Mouse (Mus musculus) spleen, adult 2 months (tissue): ENCODE results near the gene Osgepl1. TPM values are rescaled to one million over a fixed set of nuclear protein-coding genes. Genes with fewer than 3 reads are reported as not detected.
"Not testable (repeated sequence)": the region's sequence is repeated elsewhere in the genome, so short reads cannot be mapped to it uniquely, and the experiment has no call there.

Source experiments
- DNase-seq, 2 experiments: peaks; one replicate each; pipeline versions ENCODE4 v3.0.0 to v3.0.0-alpha.2; 2012 to 2021; ENCODE audit warnings: low spot score in 2 of 2, low read depth in 1 of 2
- H3K27ac ChIP-seq: fragments of 200-500 bp; 2 replicates; pipeline ENCODE4 v1.5.1; 2012; ENCODE audit warnings: low read length, inconsistent platforms; ENCODE audit not compliant: insufficient read depth
- H3K27me3 ChIP-seq: fragments of 200-500 bp; 2 replicates; pipeline ENCODE4 v1.6.1; 2012; ENCODE audit warnings: mild to moderate bottlenecking, moderate library complexity, low read length, inconsistent platforms; ENCODE audit not compliant: control insufficient read depth, insufficient read depth
- H3K36me3 ChIP-seq: fragments of 200-500 bp; 2 replicates; pipeline ENCODE4 v1.6.1; 2012; ENCODE audit warnings: mild to moderate bottlenecking, low read length, inconsistent platforms; ENCODE audit not compliant: control insufficient read depth, insufficient read depth
- H3K4me1 ChIP-seq: fragments of 200-500 bp; 2 replicates; pipeline ENCODE4 v1.6.1; 2011; ENCODE audit warnings: inconsistent platforms; ENCODE audit not compliant: control insufficient read depth, insufficient read depth, insufficient read length
- H3K4me3 ChIP-seq: fragments of 200-500 bp; 2 replicates; pipeline ENCODE4 v1.5.1; 2011; ENCODE audit warnings: mild to moderate bottlenecking, inconsistent platforms; ENCODE audit not compliant: insufficient read depth, insufficient read length; ENCODE audit errors: extremely low read depth
- CTCF ChIP-seq: fragments of 200-500 bp; IDR thresholded peaks from 2 replicates; pipeline ENCODE4 v1.5.1; 2011; ENCODE audit warnings: mild to moderate bottlenecking, inconsistent platforms; ENCODE audit not compliant: insufficient read depth, insufficient read length, insufficient replicate concordance; ENCODE audit errors: extremely low read depth
- POLR2A ChIP-seq: fragments of 200-500 bp; IDR thresholded peaks from 2 replicates; pipeline ENCODE4 v1.6.1; 2011; ENCODE audit warnings: low read depth, low read length, inconsistent platforms
- WGBS: fragments of 180-500 bp; shearing (Covaris S2); methylation state at CpG from one replicate; pipeline ENCODE4 v1.1.7; 2018; 5-methylcytosine and 5-hydroxymethylcytosine counted together
- polyA plus RNA-seq: library from polyadenylated mRNA; depleted of rRNA; stranded (reverse); fragments of >200 nt; gene quantifications from 2 replicates; pipeline ENCODE4 v1.2.3, GENCODE M21; 2012; rRNA removed

Osgepl1 gene
- 1.6 and 1.8 TPM in 2 replicates for polyA plus RNA-seq

DNA sequence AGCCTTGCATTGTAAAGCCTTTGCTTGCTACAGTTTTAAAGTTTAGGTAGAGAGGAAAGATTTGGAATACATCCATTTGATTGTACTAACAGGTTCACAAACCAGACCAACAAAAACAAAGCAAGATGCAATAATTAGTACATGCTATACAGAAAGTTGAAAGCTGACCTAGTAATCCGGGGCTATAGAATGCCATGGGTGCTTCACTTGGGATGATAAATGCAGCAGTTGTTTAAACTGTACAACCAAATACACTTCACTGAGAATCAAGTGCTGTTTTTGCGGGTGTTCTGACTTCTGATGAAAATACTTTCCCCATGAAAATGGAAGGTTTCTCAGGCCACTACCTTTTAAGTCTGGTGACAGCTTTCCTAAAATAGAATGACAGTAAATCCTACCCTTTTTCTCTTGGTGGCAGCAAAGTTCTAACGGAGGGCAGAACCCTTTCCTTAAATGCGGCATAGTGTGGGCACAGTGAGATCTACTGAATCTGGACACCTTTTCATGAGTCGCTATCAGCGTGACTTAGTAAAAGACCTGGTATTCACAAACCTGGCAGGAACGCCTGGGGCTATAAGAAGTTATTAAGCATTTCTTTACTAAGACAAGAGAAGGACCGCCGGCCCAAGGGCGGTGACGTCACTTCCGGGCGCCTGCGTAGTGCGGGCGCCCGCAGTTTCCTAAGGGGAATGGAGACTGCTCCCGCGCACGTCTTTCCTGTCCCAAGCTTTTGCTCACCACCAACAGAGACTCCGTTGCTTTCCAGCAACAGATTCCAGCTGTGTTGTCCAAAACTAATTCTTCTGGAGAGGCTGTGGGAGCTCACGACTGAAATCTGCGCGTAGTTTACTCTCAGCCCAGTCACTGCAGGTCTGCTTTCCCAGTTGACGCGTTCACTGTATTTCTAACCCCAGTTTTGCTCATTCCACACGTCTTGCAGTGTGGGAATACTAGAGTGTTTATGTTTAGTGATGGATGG, at the start of gene Osgepl1:
Osgepl1 (plus strand) TSS at position 636 of the 979 bp plus-strand sequence.
- peaks cover 3% of the 10 kb centered on the region for H3K36me3 ChIP-seq
- 2% methylated on average over 27 of the region's 27 CpGs for WGBS
- no peaks in the 10 kb centered on the region for H3K27me3 ChIP-seq
- H3K4me3 ChIP-seq: peak within 1 kb of the TSS; percentile 84
- peak within 1 kb of the TSS; percentile 74 for H3K27ac ChIP-seq
- TF ChIP-seq CTCF (no peak), POLR2A (peak; percentile 50)
- DNase-seq: peak; percentile 59 to 76
- no peaks in the 10 kb centered on the region for H3K4me1 ChIP-seq

DNA sequence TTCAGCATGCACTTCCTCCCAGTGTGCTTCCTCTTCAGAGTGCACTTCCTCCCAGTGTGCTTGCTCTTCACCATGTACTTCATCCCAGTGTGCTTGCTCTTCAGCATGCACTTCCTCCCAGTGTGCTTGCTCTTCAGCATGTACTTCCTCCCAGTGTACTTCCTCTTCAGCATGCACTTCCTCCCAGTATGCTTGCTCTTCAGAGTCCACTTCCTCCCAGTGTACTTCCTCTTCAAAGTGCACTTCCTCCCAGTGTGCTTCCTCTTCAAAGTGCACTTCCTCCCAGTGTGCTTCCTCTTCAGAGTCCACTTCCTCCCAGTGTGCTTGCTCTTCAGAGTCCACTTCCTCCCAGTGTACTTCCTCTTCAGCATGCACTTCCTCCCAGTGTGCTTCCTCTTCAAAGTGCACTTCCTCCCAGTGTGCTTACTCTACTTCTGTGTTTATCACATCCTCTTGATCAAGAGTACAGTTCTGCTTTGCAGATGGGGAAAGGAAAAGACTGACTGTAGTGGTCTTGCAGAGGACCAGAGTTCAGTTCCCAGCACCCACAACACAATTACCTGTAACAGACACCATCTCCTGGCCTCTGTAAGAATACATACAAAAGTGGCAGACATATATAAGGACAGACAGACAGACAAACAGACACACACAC, 48.3 kb upstream of the Osgepl1 start:
- not testable (repeated sequence) for H3K4me3 ChIP-seq, H3K27me3 ChIP-seq, H3K36me3 ChIP-seq, H3K4me1 ChIP-seq
- peak overlapping the region; percentile 34; the same call in 1 of the 2 replicates for H3K27ac ChIP-seq
- peak in 1 of 2 experiments; percentile 11 for DNase-seq

DNA sequence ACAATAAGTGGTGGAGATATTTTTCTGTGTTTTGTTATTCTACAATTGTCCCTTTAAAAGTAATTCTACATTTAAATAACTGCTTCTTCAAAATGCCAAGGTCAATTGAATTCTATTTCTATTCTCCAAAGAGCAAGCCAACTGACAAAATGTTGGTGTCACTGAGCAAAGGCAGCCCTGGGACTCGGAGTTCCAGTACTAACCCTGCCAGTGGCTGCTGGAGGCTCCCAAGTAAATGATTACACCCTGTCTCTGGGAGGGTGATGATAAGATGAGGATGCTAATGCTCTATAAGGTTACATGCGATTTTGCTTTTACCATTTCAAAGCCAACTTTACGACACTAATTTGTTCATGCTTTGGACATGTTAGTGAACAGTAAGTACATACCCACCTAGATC, 43.5 kb upstream of the Osgepl1 start:
- WGBS: 91% methylated on average over 3 of the region's 3 CpGs
- Histone ChIP-seq H3K4me1 (no peaks in the 10 kb centered on the region), H3K27me3 (no peaks in the 10 kb centered on the region), H3K4me3 (no peak overlapping the region), H3K27ac (no peak overlapping the region), H3K36me3 (no peaks in the 10 kb centered on the region)
- no peak for DNase-seq
- TF ChIP-seq POLR2A (no peak), CTCF (no peak)

DNA sequence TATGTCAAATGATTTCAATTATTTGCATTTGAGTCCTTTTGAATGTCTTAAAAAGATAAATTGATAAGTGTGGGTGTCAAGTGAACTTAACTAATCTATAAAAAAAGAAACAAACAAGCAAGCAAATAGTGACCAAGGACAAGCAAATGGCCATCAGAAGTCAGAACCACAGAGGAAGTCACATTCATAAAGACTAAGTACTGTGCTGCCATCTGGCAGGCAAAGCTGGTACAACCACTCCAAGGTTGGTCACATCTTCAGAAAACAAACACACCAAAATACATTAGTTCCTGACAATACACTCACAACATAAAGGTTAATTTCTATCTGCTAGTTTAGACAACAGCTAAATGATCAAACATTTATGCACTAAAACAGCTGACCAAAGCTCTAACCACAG, 40.8 kb upstream of the Osgepl1 start:
- no peak for TF ChIP-seq CTCF
- no peak for TF ChIP-seq POLR2A
- Histone ChIP-seq H3K4me3 (no peak overlapping the region), H3K27me3 (no peaks in the 10 kb centered on the region), H3K4me1 (no peaks in the 10 kb centered on the region), H3K27ac (no peak overlapping the region), H3K36me3 (no peaks in the 10 kb centered on the region)
- DNase-seq: no peak

DNA sequence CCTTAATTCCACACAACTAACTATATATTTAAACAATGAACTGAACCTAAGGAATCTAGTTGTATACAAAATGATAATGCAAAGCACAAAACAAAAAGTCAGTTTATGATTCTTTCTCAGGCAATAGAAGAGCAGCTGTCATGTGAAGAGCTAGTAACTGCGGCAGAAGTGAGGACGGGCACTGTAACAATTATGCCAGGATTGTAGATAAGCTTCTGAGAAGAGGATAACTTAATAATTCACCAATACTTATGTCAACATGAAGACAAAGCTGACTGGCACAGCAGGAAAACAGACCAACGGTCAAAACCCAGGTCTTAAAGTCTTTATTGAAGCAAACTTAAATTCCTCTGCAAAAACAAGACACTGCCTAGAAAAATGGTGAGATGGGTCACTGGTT, 22.2 kb upstream of the Osgepl1 start:
- TF ChIP-seq POLR2A (no peak), CTCF (no peak)
- H3K4me3 ChIP-seq: no peak overlapping the region
- peaks cover 1% of the 10 kb centered on the region; the same call in 1 of the 2 replicates for H3K36me3 ChIP-seq
- 90% methylated on average over 3 of the region's 3 CpGs for WGBS
- H3K4me1 ChIP-seq: no peaks in the 10 kb centered on the region
- no peaks in the 10 kb centered on the region for H3K27me3 ChIP-seq
- no peak overlapping the region for H3K27ac ChIP-seq
- no peak for DNase-seq

DNA sequence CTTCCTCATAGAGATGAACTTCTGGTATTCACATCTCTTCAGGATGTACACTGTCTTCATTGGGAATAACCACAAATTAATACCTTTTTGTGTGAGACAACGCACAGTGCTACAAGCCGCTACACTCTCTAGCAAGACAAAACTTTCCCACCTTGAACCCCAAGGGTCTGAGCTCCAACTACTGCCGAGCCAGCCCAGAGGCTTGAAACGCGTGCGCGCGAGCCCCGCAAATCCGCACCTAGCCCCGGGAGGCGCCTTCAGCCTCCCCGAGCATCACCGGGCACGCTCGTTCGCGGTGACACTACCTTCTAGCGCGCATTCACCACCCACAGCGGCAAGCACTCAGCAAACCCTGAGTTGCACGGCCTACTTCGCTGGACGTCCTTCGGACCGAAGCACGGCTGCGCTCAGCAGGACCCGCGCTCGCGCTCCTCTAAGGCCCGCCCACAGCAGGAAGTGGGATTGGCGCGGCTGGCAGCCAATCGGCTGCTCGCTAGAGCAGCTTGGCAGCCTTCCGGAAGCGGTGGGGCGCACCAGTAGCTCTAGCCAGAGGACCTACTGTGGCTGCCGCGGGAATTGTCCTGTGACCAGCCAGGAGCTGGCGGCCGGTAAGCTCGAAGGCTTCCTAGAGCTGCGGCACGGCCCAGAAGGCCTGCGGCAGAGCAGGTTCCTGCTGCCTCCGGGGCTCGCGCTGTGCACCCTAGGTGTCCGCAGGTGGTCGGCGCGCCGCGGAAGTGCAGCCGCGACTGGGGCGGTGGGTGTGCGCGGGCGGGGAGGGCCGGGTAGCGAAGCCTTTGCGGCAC, 16.6 kb upstream of the Osgepl1 start, which contains the start of the genes Pms1, Ormdl1 and Gm28778:
Pms1 (minus strand) TSS at position 438 of the 803 bp plus-strand sequence.
Ormdl1 (plus strand) TSS at position 515 of the 803 bp plus-strand sequence.
Gm28778 (plus strand) TSS at position 531 of the 803 bp plus-strand sequence.
- peaks cover 6% of the 10 kb centered on the region for H3K36me3 ChIP-seq
- no peaks in the 10 kb centered on the region for H3K27me3 ChIP-seq
- DNase-seq: peak; percentile 82 to 93
- peak within 1 kb of the TSS; percentile 99 for H3K4me3 ChIP-seq
- peak within 1 kb of the TSS; percentile 83 for H3K27ac ChIP-seq
- TF ChIP-seq POLR2A (peak; percentile 76), CTCF (peak; percentile 18; the same call in 1 of the 2 replicates)
- H3K4me1 ChIP-seq: peaks cover 4% of the 10 kb centered on the region; the same call in 1 of the 2 replicates
- 1% methylated on average over 66 of the region's 66 CpGs for WGBS
